Mouse (Mus musculus): ENCODE results near the gene Dis3l. TPM values are rescaled to one million over a fixed set of nuclear protein-coding genes. Genes with fewer than 3 reads are reported as not detected.

The Dis3l gene
- 10 to 100 TPM; 15.3 to 17.1 TPM for total RNA-seq (2021)
- long read RNA-seq, experiment 1, transcript Dis3l-208 (17 exons, 3,575 nt), result major isoform, 14 of 19 reads
- long read RNA-seq, experiment 1, partial matches to known transcripts, result 2 of 19 reads
- long read RNA-seq, experiment 1, other reads (novel, unspliced or antisense), result 3 of 19 reads
- long read RNA-seq, experiment 2, transcript Dis3l-208 (17 exons, 3,575 nt), result major isoform, 16 of 23 reads
- long read RNA-seq, experiment 2, partial matches to known transcripts, result 2 of 23 reads
- long read RNA-seq, experiment 2, other reads (novel, unspliced or antisense), result 2 of 23 reads

DNA sequence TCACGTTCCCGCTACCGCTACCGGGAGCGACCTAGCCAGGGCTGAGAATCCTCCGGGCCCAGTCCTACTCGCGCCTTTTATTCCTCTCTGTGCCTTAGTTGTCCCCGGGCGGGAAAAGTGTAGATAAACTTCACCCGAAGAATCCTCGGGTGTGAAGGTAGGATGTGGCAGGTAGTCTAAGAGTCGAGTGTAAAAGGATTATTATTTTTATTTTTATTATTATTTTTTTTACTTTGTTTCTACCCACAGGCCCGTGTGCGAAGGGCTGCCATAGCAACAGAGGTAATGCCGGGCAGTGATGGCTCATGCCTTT is at the start of gene Dis3l:
Gene Dis3l, minus strand, starts transcription at position 35 of the 313 bp plus-strand sequence.
- DNase-seq (ENCODE audit: low spot score in 2 of 2), result no peak

DNA sequence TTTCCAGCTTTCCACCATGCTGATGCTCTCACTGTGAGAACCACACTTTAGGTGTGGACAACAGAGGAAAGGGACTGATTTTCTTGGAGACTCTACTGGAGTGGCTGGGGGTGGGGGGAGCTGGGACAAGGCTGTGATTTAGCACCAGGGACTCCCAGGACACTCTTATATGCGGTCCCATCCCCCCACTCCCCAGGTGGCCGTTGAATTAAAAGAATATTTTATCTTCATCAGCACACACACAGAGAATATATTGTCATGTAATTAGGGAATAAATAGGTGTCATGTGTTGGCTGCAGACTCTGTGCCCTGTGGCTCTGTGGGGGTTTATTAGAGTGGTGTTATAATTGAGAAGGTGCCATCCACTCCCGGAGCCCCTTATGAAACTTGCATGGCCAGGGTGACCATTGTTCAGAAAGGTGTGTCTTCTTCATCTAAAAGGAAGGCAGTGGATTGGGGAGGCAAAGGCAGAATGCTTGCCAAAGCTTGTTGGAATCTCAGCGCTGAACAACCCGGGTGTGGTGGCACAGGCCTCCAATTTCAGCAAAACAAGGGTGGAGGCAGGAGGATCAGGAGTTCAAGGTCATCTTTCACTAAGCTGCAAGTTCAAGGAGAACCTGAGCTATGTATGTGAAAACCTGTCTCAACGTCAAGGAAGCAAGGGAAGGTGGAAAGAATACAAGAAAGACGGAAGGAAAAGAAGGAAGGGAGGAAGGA is 48.6 kb upstream of the Dis3l start:
- no peak for DNase-seq (ENCODE audit: low spot score in 2 of 2)

DNA sequence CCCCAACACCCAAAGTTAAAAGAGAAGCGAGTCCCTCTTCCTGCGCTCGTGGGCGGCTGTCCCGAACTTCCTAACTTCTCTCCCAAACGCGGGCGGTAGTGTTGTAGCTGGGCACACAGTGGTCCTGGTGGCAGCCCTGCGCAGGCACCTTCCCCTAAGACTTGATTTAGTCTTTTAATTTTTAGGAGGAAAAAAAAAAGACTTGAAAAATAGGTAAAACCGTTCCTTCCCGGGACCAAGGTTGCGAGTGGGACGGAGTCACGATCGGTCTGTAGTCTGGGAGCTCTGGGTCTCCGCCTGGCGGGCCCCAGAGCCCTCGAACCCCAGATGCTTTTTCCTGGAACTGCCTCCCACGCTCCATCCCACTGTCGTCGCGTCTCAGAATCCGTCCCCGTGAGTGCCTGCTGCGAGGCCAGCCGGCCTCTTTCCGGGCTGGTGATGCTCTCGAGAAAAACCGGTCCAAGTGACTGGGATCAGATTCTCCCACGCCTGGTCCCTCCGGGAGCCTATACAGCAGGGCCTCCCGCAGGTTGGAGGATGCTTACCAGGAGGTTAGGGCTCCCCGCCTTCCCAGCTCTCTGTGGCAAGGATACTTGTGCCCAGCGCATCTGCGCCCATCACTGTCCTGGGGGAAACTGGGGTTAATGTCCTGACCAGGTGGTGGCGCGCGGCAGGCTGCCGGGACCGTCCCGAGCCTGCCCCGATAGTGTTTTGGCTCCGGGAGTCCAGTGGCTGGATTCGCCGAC is 45.6 kb upstream of the Dis3l start:
- DNase-seq (ENCODE audit: low spot score in 2 of 2), result no peak

DNA sequence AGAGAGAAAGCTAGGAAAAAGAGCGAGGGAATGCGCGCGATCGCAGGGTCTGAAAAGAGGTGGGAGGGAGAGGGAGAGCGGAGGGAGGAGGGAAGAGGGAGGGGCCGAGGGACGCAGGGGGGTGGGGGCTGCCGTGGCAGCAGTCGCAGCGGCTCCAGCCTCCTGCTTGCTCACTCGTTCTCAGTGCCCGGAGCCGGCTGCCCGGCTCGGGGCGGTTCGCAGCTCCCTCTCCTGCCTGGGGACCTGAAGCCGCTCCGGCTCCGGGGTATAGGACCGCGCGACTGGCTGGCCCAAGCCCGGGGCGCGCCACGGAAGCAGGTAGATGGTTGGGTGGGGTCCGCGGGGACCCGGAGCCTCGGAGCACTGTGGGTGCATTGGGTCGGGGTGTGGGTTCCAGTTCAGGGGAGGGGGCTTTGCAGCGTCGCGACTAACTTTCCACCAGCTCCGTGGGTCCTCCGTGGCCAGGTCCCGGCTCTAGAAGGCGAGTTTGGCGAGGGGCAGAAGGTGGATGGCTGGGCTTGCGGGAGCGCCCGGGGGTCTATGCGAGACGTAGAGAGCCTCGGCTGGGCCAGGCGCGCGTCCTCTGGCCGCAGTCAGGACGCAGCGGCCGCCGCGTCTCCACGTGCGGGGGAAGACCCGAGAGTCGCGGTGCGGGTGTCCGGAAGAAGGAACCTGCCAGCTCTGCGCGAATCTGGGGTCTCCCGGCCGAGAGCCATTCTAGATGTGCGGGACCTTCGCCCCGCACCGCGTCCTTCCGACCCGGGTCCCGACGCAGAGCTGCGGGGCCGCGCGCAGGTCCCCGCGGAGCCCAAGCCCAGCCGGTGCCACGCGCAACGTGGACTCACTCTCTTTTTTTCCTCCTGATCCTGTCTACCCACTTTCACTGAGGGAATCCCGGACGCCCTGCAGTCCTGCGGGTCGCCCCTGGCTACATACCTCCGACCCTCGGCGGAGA is 44.7 kb upstream of the Dis3l start, which contains the start of gene Megf11:
Gene Megf11, plus strand, starts transcription at position 116 of the 955 bp plus-strand sequence.
- no peak for DNase-seq (ENCODE audit: low spot score in 2 of 2)

DNA sequence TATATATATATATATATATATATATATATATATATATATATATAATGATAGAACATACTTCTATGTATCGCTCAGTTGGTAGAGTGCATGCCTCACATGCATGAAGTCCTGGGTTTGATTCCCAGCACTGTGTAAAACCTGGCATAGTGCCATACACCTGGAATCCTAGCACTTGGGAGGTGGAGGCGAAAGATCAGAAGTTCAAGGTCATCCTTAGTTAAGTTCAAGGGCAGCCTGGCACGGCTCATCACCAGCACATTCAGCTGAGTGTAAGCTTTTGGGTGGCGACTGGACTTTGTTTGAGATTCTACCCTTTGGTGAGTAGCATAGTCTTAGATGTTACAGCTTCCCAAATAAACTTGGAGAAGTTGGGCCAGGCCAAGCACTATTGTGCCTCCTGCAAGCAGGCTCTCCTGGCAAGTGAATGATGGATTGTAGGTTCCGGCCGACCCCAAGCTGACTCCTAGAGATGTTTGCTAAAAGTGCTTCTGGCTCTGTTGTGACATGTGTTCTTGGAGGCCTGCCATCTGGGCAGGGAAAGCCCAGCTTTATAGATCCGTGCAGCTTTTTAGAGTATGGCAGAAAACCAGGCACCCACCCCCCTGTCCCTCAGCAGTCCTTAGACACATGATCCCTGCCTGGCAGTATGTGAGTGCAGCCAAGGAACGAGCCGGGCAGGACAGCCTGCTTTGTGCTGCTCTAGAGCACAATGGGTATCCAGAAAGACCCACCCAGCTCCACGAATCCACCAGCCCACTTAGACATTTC is 42.1 kb upstream of the Dis3l start:
- no peak for DNase-seq (ENCODE audit: low spot score in 2 of 2)

DNA sequence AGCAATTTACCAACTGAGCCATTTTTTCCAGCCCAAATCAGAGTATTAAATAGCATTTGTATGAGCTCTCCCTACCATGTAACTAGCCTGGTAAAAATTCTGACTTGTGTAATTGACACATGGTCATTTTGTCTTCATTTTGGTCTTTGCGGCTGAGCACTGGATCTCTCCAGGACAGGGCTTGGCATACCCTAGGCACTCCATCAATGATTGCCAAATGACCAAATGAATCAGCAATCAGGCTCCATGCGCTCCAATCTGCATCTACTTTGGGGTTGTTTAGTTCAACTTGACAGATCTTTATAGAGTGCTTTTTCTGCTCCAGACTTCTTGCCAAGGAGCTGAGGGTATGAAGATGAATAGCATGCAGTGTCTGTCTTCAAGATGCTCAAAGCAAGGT is 35.3 kb upstream of the Dis3l start:
- DNase-seq (ENCODE audit: low spot score in 2 of 2), result no peak

DNA sequence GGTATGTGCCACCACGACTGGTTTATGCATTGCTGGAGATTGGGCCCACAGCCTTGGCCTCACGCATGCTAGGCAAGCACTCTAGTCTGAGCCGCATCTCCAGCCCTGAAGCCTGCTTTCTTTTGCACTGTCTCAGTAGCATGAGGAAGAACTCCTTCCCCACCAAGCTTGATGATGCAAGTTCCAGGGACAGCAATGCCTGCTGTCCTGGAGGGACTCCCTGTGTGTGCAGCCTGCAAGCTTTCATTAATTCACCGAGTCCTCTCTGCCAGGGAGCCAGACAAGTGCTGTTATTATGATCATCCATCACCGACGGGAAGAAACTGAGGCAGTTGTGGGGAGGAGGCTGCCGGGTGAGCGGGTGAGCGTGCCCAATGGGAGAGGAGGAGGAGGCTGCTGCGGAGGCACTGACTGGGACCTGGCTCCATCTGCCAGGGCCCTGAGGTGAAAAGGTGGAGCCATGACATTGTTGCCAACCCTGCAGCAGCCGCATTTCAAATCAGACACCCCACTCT is 30.3 kb upstream of the Dis3l start:
- DNase-seq (ENCODE audit: low spot score in 2 of 2), result no peak

DNA sequence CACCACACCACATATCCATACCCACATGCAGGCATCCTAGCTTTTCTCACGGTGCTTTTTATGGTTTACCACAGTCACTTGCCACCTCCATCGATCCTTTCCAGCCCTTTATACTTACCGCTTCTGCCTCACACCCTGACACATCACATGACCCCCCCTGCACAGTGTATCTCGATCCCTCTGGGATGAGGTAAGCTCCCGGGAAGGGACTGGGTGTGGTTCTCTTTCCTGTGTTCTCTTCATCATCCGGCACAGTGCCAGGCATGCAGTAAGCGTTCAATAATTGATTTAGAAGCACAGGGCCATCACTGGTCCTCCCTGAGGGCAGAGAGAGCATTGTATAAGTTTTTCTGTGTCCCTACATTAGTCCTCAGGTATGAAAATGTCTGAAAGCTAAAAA is 28.8 kb upstream of the Dis3l start:
- DNase-seq (ENCODE audit: low spot score in 2 of 2), result no peak

DNA sequence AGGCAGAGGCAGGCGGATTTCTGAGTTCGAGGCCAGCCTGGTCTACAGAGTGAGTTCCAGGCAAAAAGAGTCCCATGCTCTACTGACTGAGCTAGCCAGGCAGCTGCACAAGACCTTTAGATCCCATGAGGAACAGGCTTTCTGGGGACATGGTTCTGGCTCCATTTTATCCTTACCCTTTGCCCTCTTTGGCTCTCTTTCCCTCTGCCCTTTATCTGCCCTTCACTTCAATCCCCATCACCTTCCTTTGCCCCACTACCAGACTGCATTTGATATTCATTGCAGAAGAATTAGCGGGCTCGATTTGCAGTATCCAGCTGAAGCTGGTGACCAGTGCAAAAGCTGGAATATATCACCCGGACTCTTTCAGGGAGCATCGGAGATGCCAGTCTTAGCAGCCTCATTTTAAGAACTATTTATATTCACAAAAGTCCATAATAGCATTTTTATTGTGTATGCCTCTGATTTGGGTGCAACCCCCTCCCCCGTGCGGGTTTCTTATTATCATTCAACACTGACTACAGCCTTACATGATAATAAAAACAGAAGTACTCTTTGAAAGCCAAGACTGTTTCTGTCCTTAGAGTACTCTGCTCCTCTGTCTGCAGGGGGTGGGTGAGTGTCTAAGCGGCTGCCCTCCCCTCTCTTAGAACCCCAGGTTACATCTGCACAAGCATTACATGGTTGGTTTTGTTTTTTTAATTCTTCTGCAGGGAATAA is 20.3 kb upstream of the Dis3l start:
- no peak for DNase-seq (ENCODE audit: low spot score in 2 of 2)

DNA sequence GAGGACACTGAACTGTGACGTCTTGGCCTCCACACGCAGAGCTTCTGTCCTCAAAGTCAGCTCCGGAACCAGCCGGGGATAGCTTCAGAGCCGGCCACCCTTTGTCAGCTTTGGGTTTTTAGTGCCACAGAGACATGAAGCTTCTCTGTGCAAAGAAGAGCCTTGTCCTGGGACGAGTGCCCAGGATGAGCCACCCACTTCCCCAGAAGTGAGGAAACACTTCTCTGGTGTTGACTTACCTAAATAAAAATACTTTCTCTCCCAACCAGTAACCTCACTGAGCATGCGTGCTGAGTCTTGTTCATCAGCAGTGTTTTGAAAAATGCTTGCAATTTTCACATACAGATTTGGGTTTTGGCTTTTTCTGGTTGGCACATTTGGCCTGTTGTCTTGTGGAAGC is 14.5 kb upstream of the Dis3l start:
- DNase-seq (ENCODE audit: low spot score in 2 of 2), result no peak

DNA sequence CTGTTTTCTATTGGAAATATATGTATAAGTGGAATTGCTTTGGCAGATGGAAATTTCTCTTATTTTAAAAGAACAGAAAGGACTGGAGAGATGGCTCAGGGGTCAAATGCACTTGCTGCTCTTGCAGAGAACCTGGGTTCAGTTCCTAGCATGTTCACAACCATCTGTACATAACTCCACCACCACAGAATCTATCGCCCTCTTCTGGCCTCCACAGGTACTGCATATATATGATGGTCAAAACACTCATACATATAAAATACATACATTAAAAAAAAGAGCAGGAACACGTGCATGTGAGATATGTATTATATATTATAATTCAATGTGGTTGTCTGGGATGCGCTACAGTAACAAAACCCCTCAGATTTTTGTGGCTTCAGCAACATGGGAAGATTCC is 10.1 kb upstream of the Dis3l start:
- no peak for DNase-seq (ENCODE audit: low spot score in 2 of 2)

DNA sequence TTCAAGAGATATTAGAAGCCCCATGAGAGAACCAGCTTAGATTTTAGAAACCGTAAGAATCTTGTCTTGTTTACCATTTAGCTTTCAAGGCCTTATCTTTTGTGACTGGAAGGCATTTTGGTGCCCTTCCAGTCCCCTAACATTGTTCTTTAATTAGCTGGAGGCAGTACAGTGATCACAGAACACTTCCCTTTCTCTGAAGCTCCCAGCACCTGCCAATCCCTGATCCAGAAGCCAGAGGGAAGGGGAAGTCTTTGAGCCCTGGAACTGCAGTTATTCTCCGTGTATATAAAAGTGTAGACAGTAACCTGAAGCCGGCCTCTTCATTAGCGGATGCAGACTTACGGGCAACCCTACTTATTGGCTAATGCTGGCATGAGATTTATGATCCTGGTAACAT is 8.4 kb upstream of the Dis3l start:
- DNase-seq (ENCODE audit: low spot score in 2 of 2), result no peak

DNA sequence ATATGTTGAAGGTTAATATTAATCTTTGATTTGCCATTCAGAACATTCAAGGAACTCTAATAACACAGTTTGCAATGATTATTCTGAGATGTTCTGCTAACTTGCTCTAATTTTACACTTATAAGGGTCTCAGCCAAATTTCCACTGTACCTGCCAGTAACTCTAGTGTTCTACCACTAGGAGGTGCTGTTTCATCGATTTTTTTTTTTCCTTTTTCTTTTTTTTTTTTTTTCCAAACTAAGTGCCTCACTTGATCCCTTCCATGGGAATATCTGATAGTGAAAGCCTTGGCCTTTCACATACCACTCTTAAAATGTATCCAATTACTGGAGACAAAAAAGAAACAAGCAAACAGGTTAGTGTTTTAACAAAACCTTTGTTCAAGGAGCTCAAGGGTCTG is 6.3 kb upstream of the Dis3l start:
- DNase-seq (ENCODE audit: low spot score in 2 of 2), result no peak

DNA sequence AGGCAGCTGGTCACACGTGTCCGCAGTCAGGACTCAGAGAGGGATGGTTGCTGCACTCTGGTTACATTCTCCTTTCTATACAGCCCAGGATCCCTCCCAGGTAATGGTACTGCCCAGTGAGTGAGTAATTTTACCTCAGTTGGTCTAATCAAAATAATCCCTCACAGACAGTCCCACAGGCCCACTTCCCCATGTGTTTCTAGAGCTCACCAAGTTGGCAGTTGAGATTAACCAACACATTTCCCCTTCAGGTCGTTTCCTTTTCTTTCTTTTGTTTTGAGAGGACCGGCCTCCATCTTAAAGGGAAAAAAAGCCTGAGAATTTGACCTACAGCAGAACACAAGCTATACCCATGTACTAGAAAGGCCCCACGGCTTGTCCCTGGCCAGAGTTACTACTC is 4.8 kb upstream of the Dis3l start:
- DNase-seq (ENCODE audit: low spot score in 2 of 2), result no peak

DNA sequence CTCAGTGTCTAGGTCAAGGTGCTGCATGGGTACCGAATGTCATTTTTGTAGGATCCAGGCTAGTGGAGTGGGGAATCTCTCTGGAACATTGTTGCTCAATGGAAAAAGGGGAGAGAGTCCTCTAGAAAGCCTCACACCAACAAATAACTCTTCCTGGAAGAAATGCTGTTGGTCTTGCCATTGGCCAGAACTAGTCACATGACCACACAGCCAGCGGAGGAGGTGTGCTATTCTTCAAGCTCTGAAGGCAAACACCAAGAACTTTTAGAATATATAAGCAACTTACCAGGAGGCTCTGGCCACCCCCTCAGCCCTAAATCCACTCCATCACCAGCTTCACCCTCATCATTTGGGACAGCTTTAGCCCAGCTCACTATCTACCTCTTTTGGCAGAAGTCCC is 2.6 kb upstream of the Dis3l start:
- DNase-seq (ENCODE audit: low spot score in 2 of 2), result no peak

DNA sequence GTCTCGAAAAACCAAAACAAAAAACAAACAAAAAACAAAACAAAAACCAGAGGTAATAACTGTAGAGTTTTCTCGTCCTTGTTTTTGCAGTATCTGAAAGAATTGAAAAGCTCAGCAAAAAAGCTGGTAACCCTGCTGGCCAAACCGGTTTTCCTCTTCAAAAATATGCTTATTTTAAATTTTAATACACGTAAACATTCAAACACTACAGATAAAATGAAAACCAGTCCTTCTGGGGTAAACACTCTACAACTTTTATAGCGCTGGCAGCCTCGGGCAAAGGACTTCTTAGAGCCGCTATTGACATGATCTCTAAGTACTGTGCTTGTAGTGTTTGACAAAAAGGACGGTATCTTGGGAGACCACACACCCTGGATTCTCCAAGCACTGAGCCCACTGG is 583 bp upstream of the Dis3l start:
- no peak for DNase-seq (ENCODE audit: low spot score in 2 of 2)

DNA sequence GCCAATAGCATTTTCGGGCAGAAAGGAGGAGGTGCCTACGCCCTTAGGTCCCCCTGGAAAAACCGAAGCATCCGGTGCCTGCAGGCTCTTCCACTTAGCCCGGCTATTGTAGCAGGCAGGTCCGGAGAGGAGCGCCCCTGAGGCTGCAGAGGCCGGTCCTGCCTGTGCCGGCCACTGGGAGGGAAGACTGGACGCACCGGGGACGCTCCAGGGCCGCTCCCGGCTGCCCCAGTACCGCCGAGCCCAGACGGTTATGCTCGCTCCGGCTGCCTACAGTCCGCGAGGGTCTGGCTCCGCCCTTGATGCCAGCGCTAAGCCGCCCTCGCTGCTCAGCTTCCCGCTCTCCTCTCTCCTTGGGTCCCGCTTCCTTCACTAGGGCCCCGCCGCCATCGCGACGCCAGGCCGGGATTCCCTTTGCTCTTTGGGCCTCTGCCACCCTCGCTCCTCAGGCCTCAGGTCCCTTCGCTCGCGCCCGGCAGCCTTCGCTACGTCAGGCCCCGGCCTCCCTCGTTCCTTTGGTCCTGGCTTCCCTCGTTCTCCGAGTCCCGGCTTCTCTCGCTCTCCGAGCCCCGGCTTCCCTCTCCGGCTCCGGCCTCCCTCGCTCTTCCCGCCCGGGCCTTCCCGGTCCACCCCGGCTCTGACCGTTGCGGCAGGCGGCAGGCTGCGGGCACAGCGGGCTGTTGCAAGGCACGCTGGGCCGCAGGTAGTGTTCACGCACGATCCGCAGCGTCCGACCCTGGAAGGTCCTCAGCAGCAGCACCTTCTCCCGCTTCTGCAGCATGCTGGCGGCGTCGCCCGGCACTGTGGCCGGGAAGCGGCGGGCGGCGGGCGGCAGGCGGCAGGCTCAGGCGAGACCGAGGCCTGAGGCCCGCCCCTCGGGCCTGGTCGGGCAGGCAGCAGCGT is 486 bp downstream of the Dis3l start:
- peak; percentile 61 to 78 for DNase-seq (ENCODE audit: low spot score in 2 of 2)

DNA sequence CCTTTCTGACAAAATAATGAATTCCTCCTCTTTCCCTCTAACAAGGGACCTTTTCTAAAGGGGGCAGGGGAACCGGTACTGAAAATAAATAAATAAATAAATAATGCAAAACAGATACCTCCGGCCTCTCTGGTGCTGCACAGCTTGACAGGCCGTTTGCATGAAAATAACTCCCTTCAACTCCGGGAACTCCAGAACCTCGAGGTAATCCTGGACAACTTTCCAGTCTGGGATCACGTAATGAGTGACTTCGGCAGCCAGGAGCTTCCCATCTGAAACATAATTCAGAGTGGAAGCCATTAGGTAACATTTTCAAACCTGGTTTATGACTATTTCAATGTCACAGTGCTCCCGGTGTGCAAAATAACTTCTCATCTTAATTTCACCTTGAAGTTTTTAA is 1.7 kb downstream of the Dis3l start:
- no peak for DNase-seq (ENCODE audit: low spot score in 2 of 2)

DNA sequence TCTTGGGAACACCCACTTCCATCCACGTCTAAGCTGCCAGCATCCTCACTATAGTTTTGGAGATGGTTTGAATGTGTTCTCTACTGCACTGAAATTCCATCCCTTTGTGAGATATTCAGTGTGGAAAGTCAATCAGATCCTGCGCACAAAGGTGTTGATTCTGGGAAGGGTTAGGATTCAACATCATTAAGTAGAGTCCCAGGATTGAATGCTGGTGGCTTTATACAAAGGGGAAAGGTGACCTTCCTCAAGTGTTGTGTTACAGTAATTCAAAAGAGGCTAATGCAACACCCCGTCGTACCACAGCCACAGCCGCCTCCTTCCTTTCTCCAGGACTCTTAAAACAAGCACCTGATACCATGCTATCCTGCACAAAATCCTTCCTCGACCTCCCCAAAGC is 5.3 kb downstream of the Dis3l start:
- DNase-seq (ENCODE audit: low spot score in 2 of 2), result no peak

Data from gastrocnemius, postnatal 4 days (tissue).